Mouse (Mus musculus) heart, embryonic 12.5 days (tissue): ENCODE data around the gene Chtf18. TPM values are rescaled to one million over a fixed set of nuclear protein-coding genes. Genes with fewer than 3 reads are reported as not detected.

ENCODE experiments used
- microRNA-seq: library from miRNA; unstranded; fragments of <30 nt; microRNA quantifications from one replicate; pipeline ENCODE4, GENCODE M21; 2017
- polyA plus RNA-seq: library from polyadenylated mRNA; unstranded; fragments of >200 nt; fragmentation: Nextera tagmentation; extraction: Ambion mirVana; gene quantifications from 2 replicates; pipeline ENCODE4 v1.2.1, GENCODE M21; 2016

The Chtf18 gene
- polyA plus RNA-seq, 1 experiment from 2014 or later: 23.0 TPM

Small RNA genes within 50 kb of the gene (microRNA-seq; reads per million reads assigned to microRNA genes)
- gene Gm25083: not detected

Other genes with a start within 250 kb of the Chtf18 start
- gene Sstr5, start 230.1 kb downstream of the Chtf18 start, polyA plus RNA-seq: 0.63 and 0.67 TPM in 2 replicates
- gene Sox8, start 156.7 kb downstream of the Chtf18 start, polyA plus RNA-seq: 1.6 and 1.9 TPM in 2 replicates
- 34.6 and 35.3 TPM in 2 replicates for gene Lmf1, start 148.3 kb downstream of the Chtf18 start, polyA plus RNA-seq
- 1.5 and 4.9 TPM in 2 replicates for gene Gng13, start 10.2 kb downstream of the Chtf18 start, polyA plus RNA-seq
- gene Rpusd1, start 251 bp upstream of the Chtf18 start, polyA plus RNA-seq: 11.3 and 12.5 TPM in 2 replicates
- gene Mslnl, start 8.6 kb upstream of the Chtf18 start, polyA plus RNA-seq: not detected in 2 replicates
- gene Msln, start 27.0 kb upstream of the Chtf18 start, polyA plus RNA-seq: 18.2 and 20.5 TPM in 2 replicates
- 30.5 and 31.8 TPM in 2 replicates for gene Narfl, start 46.4 kb upstream of the Chtf18 start, polyA plus RNA-seq
- 50.5 and 53.2 TPM in 2 replicates for gene Haghl, start 58.3 kb upstream of the Chtf18 start, polyA plus RNA-seq
- 0.37 and 0.41 TPM in 2 replicates for gene Ccdc78, start 59.2 kb upstream of the Chtf18 start, polyA plus RNA-seq
- gene Fam173a, start 65.5 kb upstream of the Chtf18 start, polyA plus RNA-seq: 67.3 and 68.2 TPM in 2 replicates
- 0.32 and 0.61 TPM in 2 replicates for gene AC134908.4, start 68.2 kb upstream of the Chtf18 start, polyA plus RNA-seq
- gene Metrn, start 69.7 kb upstream of the Chtf18 start, polyA plus RNA-seq: 28.9 and 30.9 TPM in 2 replicates
- 1.4 and 1.6 TPM in 2 replicates for gene Fbxl16, start 81.7 kb upstream of the Chtf18 start, polyA plus RNA-seq
- 15.5 and 17.0 TPM in 2 replicates for gene Wdr24, start 96.2 kb upstream of the Chtf18 start, polyA plus RNA-seq
- 38.1 and 41.8 TPM in 2 replicates for gene Jmjd8, start 101.4 kb upstream of the Chtf18 start, polyA plus RNA-seq
- 271 and 272 TPM in 2 replicates for gene Stub1, start 106.0 kb upstream of the Chtf18 start, polyA plus RNA-seq
- 1.6 and 2.4 TPM in 2 replicates for gene Rhbdl1, start 109.9 kb upstream of the Chtf18 start, polyA plus RNA-seq
- 1.3 and 1.6 TPM in 2 replicates for gene Gm20683, start 114.3 kb upstream of the Chtf18 start, polyA plus RNA-seq
- 24.0 and 24.9 TPM in 2 replicates for gene Rhot2, start 117.4 kb upstream of the Chtf18 start, polyA plus RNA-seq
- gene Wdr90, start 134.1 kb upstream of the Chtf18 start, polyA plus RNA-seq: 18.4 and 20.1 TPM in 2 replicates
- gene Mcrip2, start 141.3 kb upstream of the Chtf18 start, polyA plus RNA-seq: 160 and 161 TPM in 2 replicates
- 31.3 and 36.1 TPM in 2 replicates for gene Mettl26, start 147.7 kb upstream of the Chtf18 start, polyA plus RNA-seq
- 0.19 and 0.40 TPM in 2 replicates for gene Wfikkn1, start 153.4 kb upstream of the Chtf18 start, polyA plus RNA-seq
- 17.1 and 18.1 TPM in 2 replicates for gene Rab40c, start 192.3 kb upstream of the Chtf18 start, polyA plus RNA-seq
- 69.8 and 72.1 TPM in 2 replicates for gene Pigq, start 217.5 kb upstream of the Chtf18 start, polyA plus RNA-seq
- gene Nhlrc4, start 217.5 kb upstream of the Chtf18 start, polyA plus RNA-seq: 0.36 and 1.2 TPM in 2 replicates
- 0.08 and 0.17 TPM in 2 replicates for gene A930017K11Rik, start 225.1 kb upstream of the Chtf18 start, polyA plus RNA-seq